Mouse (Mus musculus): ENCODE data around the gene Mrpl38.
A peak's percentile ranks its signal among the peaks of the same experiment; 100 is the strongest.

The Mrpl38 gene

DNA sequence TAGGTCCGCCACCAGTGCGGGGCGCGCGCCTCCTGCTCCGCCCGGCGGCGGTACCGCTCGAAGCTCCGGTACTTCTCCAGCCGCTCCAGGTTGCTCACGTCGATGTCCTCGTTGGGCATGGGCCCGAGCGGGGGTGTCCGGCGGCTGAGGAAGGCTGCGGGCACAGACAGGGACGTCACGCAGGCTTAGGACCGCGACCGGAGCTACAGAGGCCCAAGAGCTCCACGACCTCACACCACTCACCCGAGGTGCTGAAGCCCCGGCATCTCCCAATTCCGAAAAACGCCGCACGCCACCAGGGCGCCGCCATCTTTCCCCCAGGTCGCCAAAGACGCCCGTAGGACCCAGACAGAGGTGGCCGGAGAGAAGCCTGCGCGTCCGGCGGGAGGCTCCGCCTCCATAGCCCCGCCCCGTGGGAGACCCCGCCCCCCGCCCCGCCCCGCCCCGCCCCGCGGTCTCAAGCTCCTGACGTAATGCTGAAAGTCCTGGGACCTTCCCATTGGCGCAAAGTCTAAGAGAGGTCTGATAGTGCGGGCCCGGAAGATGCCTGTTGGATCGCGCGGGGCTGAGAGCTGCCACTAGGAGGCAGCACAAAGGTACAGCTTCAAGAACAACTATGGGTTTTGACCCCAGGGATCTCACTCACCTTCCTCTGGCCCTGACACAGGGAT is at the start of gene Mrpl38:
Gene Mrpl38 (minus strand): TSS at position 401 of the 671 bp plus-strand sequence.
- DNase-seq (ENCODE audit: low spot score): peak; percentile 96

DNA sequence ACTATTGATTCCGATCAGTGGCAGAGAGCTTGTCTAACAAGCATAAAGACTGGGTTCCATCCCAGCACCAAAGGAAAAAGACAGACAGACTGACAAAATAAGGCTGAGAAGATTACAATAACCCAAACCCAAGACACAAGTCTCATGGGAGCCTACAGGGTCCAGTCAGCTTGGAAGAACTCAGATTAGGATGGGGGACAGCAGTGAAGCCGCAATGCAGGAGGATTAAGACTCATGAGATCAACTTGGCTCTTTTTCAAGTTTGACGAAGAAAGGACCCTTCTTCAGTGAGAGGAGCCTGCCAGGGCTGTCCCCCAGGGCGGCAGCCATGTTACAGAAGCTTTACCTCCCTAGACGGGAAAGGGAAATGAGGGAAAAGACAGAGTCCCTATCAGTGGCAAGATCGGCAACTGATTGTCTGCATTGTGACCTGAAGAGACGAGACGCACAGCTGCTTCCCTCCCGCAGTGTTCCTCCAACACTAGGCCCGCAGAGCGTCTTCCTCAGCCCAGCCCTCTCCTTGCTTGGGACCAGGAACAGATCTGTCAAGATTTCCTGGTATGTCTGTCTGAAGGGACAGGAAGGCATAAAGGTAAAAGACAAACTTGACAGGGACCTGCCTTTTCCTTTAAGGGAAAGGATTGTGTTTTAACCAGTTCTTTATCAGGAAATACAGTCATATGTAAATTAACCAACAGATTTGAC is 48.7 kb upstream of the Mrpl38 start:
- no peak for DNase-seq (ENCODE audit: low spot score)

DNA sequence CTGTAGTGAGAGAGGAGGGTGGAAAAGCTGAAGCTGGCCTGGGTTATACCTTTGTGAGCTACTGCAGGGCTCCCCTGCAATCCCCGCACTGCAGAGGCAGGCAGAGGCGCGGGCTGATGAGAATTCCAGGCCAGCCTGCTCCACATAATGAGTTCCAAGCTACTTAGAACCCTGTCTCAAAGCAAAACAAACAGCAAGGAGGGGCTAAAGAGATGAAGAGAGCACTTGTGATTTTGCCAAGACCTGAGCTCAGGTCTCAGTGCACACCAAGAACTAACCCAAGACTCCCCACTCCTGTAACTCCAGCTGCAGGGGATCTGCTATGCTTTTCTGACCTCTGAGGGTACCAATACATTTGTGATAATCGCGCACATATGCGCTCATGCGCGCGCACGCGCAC is 47.7 kb upstream of the Mrpl38 start:
- DNase-seq (ENCODE audit: low spot score): no peak

DNA sequence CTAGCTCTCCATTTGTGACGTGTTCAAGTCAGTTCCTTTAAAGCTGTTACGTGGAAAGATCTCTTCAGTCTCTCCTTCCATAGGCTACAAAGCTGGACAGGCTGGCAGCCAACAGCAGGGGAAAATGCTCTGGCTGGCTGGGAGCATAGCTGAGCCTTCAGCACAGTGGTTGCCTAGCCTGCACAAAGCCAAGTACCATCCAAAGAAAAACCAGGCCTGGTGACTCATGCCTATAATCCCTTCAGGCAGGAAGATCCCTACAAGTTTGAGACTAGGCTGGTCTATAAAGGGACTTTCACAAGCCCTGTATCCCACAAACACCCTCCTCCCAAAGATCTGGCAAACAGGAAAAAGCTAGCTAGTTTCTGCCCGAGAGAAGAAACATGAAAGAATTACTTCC is 47.2 kb upstream of the Mrpl38 start:
- DNase-seq (ENCODE audit: low spot score): peak; percentile 60

DNA sequence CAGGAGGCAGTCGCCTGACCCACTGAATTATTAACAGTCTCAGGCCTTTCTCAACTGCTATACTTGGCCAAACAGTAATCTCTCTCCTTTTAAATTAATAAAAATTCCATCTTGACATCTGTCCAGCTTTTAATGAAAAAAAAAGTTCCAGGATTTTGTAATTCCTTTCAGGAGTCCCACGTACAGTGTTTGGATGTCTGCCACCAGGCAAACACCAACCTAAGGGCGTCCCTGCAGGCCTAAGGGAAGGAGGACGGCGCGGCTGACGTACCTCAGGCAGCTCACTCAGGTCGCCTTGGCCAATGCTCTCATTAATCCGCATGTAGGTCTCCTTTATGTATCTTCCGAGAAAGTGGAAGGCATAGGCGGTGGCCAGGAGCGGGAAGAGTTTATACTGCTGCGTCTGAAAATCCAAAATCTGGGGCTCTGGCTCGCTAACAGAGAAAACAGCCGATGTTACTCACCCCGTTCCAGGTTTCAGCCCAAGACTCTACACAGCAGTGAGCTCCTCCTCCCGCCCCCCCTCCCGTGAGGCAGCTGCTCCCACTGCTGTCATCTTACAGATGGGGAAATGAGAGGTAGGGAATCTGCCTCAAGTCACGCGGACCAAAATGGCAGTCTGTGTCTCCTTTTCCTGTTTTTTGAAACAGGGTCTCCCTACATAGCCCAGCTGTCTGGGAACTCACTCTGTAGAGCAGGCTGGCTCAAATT is 39.9 kb upstream of the Mrpl38 start:
- DNase-seq (ENCODE audit: low spot score): no peak

DNA sequence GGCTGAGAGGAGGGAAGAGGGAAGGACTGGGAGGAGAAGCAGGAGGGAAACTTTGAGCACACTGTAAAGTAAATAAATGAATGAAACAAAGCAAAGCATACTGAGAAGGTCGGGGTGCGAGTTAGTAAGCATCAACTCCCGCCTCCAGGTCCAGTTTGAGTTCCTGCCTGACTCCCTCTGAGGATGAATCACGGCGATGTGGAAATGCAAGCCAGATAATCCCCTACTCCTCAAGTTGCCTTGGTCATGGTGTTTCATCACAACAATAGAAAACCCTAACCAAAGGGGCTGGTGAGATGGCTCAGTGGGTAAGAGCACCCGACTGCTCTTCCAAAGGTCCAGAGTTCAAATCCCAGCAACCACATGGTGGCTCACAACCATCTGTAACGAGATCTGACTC is 37.3 kb upstream of the Mrpl38 start:
- DNase-seq (ENCODE audit: low spot score): no peak

DNA sequence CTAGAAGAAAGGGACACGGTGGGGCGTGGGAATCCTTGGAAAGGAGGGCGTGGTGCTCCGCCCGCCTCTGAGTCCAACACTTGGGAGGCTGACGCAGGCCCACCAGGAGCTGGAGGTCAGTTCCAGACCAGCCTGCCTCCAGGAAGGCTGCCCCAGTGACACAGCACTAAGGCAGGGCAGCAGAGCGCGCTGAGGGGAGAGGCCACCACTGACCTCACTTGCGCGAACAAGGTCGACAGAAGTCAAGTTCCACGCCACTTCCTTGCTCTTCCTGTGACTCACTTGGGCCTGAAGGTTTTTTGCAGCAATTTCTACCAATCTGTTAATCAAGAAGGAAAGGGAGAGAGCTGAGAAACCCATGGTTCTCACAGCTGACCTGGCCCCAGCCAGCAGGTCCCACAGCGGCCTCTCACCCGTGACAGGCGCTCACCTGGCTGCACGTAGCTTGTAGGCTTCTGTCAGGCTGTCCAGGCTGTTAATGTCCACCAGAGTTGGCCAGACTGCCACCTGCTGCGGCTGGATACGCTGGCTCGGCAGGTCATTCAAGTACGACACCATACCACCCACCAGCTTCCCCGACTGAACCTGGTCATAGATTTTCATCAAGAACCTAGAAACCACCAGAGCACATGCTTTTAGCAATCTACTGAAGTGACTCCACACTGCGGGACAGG is 36.2 kb upstream of the Mrpl38 start:
- DNase-seq (ENCODE audit: low spot score): no peak

DNA sequence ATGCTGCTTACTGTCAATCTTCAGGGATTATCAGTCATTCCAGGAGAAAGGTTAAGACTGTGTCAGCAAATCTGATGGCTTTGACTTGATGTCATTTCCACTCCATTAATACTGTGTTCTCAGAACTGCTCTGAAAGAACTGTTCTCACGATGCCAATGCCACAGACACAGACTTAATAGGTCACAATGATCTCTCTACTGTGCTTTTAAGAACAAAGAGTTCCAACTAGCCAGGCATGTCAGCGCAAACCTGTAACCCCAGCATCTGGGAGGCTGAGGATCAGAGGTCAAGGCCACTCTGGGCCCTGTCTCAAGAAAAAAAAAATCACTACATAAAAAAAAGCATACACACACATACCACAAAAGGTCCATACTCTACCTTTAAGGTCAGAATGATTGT is 33.3 kb upstream of the Mrpl38 start:
- DNase-seq (ENCODE audit: low spot score): no peak

DNA sequence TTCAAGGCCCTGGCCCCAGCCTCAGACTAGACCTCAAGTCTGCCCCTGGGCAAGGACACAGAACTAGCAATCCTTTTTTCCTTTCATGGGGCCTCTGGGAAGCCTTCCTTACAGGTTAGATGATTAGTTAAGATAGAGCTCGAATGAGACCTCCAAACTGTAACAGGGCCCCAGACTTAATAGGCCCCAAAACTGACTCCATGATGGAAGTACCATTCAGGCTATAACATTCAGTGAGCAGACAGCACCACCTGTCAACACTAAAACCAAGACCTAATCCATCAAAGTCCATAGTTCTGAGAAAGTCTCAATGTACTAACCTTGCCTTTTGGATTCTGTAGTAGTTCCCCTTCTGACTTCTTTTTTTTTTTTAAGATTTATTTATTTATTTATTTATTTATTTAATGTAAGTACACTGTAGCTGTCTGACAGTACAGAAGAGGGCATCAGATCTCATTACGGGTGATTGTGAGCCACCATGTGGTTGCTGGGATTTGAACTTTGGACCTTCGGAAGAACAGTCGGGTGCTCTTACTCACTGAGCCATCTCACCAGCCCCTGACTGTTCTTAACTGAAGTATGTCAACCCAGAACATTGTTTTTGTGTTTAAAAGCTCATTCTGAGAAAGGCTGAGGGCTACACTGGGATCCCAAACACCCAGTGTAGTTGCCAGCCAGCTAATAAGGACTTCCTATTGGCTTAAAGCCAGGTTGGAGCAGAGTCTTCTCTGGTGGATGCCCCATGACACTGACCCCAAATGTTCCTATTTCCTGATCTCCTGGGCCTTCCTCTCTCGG is 31.5 kb upstream of the Mrpl38 start:
- peak; percentile 51 for DNase-seq (ENCODE audit: low spot score)

DNA sequence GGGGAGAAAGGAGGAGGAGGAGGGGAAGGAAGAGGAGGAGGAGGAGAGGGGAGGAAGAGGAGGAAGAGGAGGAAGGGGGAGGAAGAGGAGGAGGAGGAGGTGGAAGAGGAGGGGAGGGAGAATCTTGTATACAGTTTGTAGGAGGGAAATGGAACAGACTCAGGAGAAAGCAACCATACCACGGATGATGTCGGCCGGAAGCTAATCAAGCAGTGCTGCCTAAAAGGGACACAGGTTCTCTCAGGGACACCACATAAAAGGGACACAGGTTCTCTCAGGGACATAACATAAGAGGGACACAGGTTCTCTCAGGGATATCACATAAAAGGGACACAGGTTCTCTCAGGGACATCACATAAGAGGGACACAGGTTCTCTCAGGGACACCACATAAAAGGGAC is 30.5 kb upstream of the Mrpl38 start:
- DNase-seq (ENCODE audit: low spot score): no peak

DNA sequence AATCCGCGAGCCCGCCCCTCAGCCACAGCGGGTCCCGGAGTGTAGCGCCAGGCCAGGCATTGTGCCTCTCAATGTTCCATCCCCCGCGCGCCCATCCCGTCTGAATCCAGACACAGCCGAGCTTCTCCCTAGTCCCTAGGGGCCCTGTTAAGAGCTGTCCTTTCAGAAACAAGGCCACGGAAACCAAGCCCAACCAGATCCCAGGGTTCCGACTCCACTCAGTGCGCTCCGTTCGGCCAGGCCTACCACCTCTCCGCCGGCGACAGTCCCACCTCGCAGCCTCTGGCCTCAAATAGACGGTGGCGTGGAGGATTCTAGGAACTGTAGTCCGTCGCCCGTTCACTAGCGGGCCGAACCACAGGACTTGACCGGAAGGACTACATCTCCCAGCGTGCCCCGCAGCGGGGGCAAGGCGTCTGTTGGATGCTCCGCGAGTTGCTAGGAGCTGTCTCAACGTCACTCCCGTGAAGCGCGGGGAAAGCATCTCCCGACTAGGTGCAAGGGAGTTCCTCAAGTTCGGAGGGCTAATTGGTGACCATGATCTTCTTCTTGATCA is 29.3 kb upstream of the Mrpl38 start, which contains the start of gene Fbf1:
Gene Fbf1 (minus strand): TSS at position 283 of the 556 bp plus-strand sequence.
- peak; percentile 94 for DNase-seq (ENCODE audit: low spot score)

DNA sequence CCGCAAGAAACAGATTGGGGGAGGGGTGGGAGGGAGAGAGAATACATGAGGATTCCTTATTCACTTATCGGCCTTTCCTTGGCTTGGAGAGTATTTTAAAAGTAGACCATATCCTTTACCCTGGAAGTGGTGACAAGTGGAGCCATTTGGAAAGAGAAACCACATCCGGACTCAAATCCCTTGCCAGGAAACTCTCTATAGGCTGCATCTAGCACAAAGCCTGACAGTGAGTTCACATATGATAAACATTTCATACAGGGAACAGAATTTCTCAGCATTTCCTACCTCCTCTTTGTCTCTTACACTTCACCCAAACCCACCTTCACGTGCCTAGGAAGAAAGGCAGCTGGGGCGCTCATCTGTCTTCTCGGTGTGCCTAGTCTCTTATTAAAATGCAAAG is 28.6 kb upstream of the Mrpl38 start:
- DNase-seq (ENCODE audit: low spot score): peak; percentile 65

DNA sequence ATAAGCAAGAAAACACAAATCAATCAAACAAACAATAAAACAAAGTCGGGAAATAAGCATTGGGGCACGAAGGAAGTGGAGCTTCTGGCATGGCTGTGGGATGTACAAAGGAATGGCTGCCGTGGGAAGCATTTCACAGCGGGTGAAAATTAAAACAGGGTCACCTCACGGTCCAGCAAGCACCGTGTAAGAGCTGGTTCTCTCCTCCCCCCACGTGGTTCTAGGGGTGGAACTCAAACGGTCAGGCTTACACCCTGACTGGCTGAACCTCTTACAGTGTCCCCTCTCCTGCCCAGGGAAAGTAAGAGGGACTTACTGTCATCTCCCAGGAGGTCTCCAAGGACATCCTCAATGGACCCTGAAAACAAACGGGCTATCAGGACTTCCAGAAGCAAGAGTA is 24.3 kb upstream of the Mrpl38 start:
- no peak for DNase-seq (ENCODE audit: low spot score)

DNA sequence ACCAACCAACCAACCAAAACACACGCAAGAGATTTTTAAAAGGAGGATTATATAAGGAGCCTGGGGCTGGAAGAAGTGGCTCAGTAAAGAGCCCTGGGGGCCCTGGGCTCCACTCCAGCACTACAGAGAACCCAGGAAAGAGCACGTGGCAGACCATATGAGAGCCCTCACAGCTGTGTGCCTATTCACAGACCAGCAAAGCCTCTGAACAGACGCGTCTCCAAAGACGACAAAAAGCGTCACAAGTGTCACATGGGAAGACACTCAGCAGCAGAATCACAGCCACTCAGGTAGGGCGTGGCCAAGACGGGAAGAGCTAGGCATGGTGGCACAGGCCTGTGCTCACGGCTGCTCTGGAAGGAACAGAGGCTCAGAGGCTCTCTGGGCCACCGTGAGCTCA is 23.5 kb upstream of the Mrpl38 start:
- no peak for DNase-seq (ENCODE audit: low spot score)

DNA sequence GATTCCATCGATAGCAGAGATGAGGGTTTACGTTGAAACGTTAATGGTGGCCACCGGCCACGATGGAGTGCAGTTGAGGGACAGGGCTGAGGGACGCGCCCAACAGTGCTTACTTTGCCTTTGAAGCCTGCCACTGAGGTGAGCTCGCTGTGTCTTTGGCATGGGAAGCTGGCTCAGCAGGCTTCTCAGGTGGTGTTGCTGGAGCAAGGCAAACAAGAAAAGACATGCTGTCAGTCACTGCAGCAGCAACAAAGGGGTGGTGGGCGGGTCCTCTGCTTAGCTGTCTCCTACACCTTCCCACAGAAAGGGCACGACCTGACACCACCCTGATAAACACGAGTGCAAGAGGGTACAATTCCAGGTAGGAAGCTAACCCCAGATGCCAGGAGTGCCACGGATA is 22.6 kb upstream of the Mrpl38 start:
- no peak for DNase-seq (ENCODE audit: low spot score)

DNA sequence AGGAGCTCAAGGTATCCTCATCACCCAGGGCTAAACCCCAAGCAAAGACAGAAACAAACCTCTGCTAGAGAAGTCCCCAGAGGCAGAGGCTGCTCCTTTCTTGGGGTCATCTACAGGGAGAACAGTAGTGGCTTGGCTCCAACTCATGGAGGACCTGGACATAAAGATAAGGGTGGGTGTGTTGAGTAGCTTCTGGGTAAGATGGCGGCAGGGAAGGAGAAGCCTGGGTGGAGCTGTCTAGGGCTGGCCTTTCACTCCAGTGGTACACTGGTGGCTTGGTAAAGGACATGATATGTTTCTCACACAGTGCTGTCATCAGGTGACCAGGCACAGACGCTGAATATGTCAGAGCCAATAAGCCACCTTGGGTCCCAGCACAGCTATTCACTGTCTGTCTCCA is 12.3 kb upstream of the Mrpl38 start:
- no peak for DNase-seq (ENCODE audit: low spot score)

DNA sequence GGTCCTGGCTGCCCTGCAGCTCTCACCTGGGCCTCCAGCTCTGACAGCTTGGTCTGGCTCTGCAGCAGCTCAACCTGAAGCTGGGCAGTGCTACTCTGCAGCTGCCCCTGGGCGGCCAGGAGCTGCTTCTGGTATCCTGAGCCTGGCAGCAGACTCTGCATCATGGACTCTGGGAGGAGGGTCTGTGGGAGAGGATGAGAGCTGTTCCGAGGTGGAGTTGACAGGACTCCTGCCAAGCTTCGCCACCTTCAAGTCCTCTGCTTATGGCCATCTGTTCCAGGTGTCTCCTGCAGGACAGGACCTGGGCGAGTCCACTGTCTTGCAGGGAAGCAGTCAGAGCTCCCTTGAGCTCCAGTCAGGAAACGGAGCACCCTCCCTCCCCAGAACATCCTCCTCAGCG is 10.7 kb upstream of the Mrpl38 start:
- DNase-seq (ENCODE audit: low spot score): no peak

DNA sequence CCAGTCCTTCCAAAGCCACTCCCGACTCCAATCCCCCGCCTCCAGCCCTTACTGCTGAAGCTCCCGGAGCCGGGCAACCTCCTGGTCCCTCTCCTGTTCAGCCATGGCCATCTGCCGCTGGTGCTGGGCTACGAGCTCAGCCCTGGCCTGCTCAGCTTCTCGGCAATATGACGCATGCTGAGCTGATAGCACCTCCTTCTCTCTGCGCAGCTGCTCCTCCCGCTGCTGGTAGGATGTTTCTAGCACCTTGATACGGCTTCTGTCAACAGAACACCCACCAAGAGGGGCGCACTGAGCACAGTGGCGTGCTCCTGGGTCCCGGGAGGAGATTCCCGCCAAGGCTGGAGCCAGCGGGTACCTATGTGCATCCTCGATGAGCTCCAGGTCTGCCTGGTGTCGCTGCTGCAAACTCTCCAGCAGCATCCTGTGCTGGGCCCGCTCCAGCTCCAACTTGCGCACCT is 10.1 kb upstream of the Mrpl38 start:
- no peak for DNase-seq (ENCODE audit: low spot score)

DNA sequence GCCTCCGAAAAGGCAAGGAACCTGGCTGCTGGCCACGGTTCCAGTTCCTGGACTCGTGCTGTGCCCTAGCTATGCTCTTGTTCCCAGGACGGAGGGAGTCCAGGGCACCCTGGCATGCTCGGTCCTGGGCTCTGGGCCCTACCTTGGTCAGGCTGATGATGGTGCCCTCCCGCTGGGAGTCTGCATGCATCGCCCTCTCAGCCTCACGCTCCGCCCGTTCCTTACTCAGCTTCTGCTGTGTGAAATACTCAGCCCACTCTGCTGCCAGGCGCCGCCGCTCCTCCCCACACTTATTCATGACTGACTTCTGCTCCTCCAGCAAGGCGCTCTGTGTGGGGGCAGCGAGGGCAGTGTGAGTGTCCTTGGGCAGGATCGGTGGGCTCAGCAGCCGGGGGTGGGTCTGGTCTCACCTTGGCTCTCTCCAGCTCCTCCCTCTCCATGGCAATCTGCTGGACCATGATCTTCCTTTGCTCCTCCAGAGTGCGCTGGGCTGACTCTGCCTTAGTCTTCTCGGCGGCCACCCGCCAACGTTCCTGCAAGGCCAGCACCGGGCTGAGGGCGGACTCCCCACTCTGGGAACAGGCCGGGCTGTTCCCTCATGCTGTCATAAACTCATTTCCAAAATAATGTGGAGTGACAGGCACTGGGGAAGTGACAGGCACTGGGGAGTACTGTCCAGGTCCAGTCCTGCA is 7.8 kb upstream of the Mrpl38 start:
- no peak for DNase-seq (ENCODE audit: low spot score)

DNA sequence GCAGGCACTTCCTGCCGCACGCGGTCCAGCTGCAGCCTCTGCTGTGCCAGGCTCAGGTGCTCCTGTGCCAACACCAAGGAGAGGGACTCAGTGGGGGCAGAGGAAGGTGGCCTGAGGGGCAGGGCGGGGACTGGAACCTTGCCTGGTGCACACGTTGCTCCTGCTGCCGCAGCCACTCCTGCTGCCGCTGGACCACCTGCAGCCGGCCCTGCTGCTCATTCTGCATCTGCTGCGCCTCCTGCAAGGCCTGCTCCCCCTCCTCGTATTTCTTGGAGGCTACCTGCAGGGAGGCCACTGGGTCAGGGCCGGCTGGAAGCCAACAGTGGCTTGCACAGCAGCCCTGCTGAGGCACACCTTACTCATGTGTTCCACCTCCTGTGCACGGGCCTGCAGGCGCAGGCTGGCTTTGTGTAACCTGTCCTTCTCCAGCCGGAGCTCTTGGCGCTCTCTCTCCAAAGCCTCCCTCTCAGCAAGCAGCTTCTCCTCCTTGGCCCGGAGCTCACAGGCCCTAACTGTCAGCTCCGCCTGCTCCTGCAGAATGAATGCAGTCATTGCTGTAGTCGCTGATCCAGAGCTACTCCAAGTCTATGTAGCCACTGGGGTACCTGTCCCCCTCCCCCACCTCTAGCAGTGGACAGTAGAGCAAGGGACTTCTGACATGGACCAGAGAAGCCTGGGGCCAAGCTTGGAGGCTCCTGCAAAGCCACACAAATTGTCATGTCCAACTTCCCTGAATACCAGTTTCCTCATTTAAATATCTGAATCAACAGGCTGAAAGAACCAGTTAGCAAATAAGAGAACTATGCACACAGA is 7.0 kb upstream of the Mrpl38 start:
- no peak for DNase-seq (ENCODE audit: low spot score)
